ENCODE assay signal across 13 mouse cellular contexts in genomic region chr3:153571152-153571551, GRCm38 (mm10).
A peak's percentile ranks its signal among the peaks of the same experiment; 100 is the strongest.
DNase-seq lines count a peak whose midpoint lies in the region; TF ChIP-seq lines count a peak whose summit lies in the region.
"Had no signal": no experiment of that assay in that cellular context is flagged by ENCODE, and none has a peak within 500 bp of the region (broad histone marks: within the 10 kb centered on the region; RNA-seq: fewer than 3 reads in every experiment).

No protein-coding gene starts in this region.

- no peak for TF ChIP-seq CTCF in testis, adult 2 months (IDR thresholded peaks at IDR 0.05; ENCODE audit: control insufficient read depth, insufficient read depth, insufficient replicate concordance, low read depth, low read length)

- no peaks in the 10 kb centered on the region for H3K27me3 ChIP-seq in testis, adult 2 months (ENCODE audit: control insufficient read depth, insufficient read depth, low read length)
- H3K27me3 ChIP-seq in hindbrain, embryonic 10.5 days (ENCODE audit: insufficient read depth, poor library complexity, severe bottlenecking), result no peaks in the 10 kb centered on the region

- peaks cover 2% of the 10 kb centered on the region; the same call in 1 of the 2 replicates for H3K4me1 ChIP-seq in testis, adult 2 months (ENCODE audit: control insufficient read depth, insufficient read depth, low read length)
- no peaks in the 10 kb centered on the region for H3K4me1 ChIP-seq in hindbrain, embryonic 10.5 days (replicated peaks)

- H3K4me3 ChIP-seq in testis, adult 2 months (ENCODE audit: control insufficient read depth, low read depth, low read length), result peak overlapping the region; percentile 74
- no peak overlapping the region for H3K4me3 ChIP-seq in hindbrain, embryonic 10.5 days

- intact Hi-C loops in left cerebral cortex, postnatal 10 days (cut with DNase I), result no loop called here

- H3K36me3 ChIP-seq in testis, adult 2 months (ENCODE audit: control insufficient read depth, insufficient read depth, low read length), result no peaks in the 10 kb centered on the region
- H3K36me3 ChIP-seq in hindbrain, embryonic 10.5 days, result no peaks in the 10 kb centered on the region

- H3K27ac ChIP-seq in testis, adult 2 months (ENCODE audit: control insufficient read depth, insufficient read depth, low read depth, low read length), result no peak overlapping the region
- H3K27ac ChIP-seq in hindbrain, embryonic 10.5 days, result no peak overlapping the region
- H3K27ac ChIP-seq: liver, embryonic 14.5 days; macrophage had no signal

- WGBS in hindbrain, embryonic 10.5 days, result 91% methylated on average over 11 of the region's 11 CpGs

- no peaks in the 10 kb centered on the region for H3K9me3 ChIP-seq in hindbrain, embryonic 10.5 days

- TF ChIP-seq POLR2A in testis, adult 2 months (IDR thresholded peaks at IDR 0.05; ENCODE audit: control insufficient read depth, low read depth, low read length), result no peak

- no peak for DNase-seq in testis, postnatal 14 days (ENCODE audit: low spot score)
- peak; percentile 84 to 95 for DNase-seq in layer of hippocampus, adult 18-20 months (ENCODE audit: low spot score in 2 of 2)
- peak; percentile 42 to 54 for DNase-seq in left cerebral cortex, postnatal 10 days (ENCODE audit: extremely low spot score in 1 of 2, low spot score in 2 of 2)
- DNase-seq in kidney, postnatal 14 days, result no peak
- DNase-seq in hindbrain, embryonic 10.5 days (ENCODE audit: low spot score), result no peak
- DNase-seq in thymus, postnatal 36 days, result no peak
- DNase-seq in cerebellum, adult 9-10 months, result no peak
- DNase-seq: cerebellum, adult 8-10 months; kidney, postnatal 25 days; thymus, postnatal 25 days had no signal

Comparison
In these comparisons a context has a peak if more than half of its experiments do, and no peak if none do; other contexts are left out.
1. DNase-seq: peak in layer of hippocampus, adult 18-20 months (2 of 2) and left cerebral cortex, postnatal 10 days (2 of 2); none in testis, postnatal 14 days (single experiment), kidney, postnatal 14 days (single experiment), hindbrain, embryonic 10.5 days (single experiment), thymus, postnatal 36 days (0 of 2) and cerebellum, adult 9-10 months (single experiment).